Mouse (Mus musculus) testis, adult 2 months (tissue): ENCODE measurements at regions not wholly inside any gene's neighbourhood (a gene's known extent, or its start where the extent isn't known, plus 50 kb on each side); places are given as distances from the start of the nearest gene placed in this dataset.

Experiments
- CTCF ChIP-seq: fragments of 200-500 bp; IDR thresholded peaks from 2 replicates; pipeline ENCODE4 v1.5.1; 2012; ENCODE audit warnings: low read depth, mild to moderate bottlenecking, inconsistent platforms, low read length, moderate library complexity; ENCODE audit not compliant: control insufficient read depth, insufficient read depth, insufficient replicate concordance
- POLR2A ChIP-seq: fragments of 200-500 bp; IDR thresholded peaks from 2 replicates; pipeline ENCODE4 v1.6.1; 2012; ENCODE audit warnings: low read depth, mild to moderate bottlenecking, inconsistent platforms, low read length, moderate library complexity; ENCODE audit not compliant: control insufficient read depth

GRCm38 (mm10) chr12:15535822-15536221, 280.9 kb downstream of the Trib2 start:
- no peak for TF ChIP-seq POLR2A
- TF ChIP-seq CTCF: peak; percentile 50; the same call in 1 of the 2 replicates
